Mouse (Mus musculus): ENCODE data around the gene Zfyve21.
A peak's percentile ranks its signal among the peaks of the same experiment; 100 is the strongest.

The Zfyve21 gene

DNA sequence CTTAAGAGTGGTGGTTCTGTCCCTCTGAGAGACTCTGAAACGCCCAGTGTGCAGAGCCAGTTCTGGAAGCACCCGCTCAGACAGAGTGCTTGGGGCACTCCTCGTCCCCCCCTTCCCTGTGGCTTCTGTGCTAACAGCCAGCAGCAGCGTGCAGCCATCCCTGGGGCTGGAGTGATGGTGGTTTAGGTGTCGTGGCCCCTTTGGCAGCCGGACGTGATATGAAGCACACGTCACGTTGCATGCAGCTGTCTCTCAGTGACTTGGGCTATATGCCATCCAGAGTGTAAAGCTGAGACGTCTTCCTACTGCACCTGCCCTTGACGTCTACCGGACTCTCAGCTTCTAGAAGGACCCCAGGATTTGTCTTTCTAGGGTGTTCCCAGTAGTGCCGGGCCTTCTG lies 15.5 kb upstream of the Zfyve21 start:
- no peak for DNase-seq (ENCODE audit: low read depth, low spot score)

GRCm38 (mm10) chr12:111800459-111801183 lies 13.3 kb upstream of the Zfyve21 start:
- no peak for DNase-seq (ENCODE audit: low read depth, low spot score)

- no peak for DNase-seq (ENCODE audit: low read depth, low spot score)
Measured at GRCm38 (mm10) chr12:111803538-111803937, 10.4 kb upstream of the Zfyve21 start.

DNA sequence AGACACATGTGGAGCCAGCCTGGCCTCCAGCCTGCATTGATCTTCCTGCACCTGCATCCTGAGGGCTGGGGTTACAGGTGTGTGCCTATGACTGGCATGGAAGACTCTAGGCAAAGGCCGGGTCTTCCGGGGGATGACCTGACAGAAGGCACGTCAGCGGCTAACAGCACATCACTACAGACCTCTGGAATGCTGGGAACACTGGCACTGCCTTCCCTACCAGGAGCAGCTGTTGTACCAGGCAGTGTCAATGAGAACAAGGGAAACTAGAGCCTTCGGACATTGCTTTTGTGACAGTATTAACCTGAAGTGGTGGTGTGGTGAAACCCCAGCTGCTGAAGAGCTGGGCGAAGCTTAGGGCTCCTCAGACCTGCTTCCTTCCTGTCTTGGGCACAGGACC lies 5.2 kb upstream of the Zfyve21 start:
- no peak for DNase-seq (ENCODE audit: low read depth, low spot score)

- DNase-seq (ENCODE audit: low read depth, low spot score), result peak; percentile 84
Measured at GRCm38 (mm10) chr12:111809762-111810161, 4.2 kb upstream of the Zfyve21 start.

DNA sequence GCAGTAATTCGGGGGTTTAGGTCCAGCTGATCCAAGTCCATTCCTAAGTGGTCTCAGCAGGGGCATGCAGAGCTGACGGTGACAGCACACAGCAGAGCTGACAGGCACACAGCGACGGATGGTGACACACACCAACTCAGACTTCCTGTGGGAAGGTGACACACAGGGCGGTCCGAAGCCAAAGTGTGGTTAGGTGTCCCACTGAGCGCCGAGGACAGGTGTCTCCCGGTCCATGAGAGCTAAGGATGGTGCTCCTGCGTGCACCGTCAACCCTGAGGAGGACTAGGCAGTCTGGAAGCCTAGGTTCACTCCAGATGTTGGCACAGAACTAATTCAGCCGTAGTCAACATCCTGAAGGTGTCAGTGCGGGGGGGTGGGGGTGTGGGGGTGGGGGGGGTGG lies 1.9 kb upstream of the Zfyve21 start:
- DNase-seq (ENCODE audit: low read depth, low spot score), result peak; percentile 16

DNA sequence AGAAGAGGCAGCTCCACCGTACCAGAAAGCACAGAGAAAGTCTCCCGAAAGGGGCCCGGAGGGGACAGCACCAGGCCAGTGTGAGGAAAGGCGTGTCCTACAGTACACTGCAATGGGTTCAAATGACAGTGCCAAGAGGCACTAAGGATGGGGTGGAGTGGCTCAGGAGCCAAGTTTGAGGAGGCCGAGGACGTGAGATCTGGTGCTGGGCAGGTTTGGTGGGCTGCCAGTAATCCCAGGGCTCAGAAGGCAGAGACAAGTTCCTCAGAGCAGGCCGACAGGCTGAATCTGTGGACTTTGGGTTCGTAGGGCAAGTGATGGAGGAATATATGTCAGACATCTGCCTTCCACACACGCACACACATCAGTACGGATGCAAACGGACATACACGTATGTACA lies 1.4 kb upstream of the Zfyve21 start:
- DNase-seq (ENCODE audit: low read depth, low spot score), result peak; percentile 21

GRCm38 (mm10) chr12:111813111-111813765 lies 732 bp upstream of the Zfyve21 start:
- DNase-seq (ENCODE audit: low read depth, low spot score), result no peak

DNA sequence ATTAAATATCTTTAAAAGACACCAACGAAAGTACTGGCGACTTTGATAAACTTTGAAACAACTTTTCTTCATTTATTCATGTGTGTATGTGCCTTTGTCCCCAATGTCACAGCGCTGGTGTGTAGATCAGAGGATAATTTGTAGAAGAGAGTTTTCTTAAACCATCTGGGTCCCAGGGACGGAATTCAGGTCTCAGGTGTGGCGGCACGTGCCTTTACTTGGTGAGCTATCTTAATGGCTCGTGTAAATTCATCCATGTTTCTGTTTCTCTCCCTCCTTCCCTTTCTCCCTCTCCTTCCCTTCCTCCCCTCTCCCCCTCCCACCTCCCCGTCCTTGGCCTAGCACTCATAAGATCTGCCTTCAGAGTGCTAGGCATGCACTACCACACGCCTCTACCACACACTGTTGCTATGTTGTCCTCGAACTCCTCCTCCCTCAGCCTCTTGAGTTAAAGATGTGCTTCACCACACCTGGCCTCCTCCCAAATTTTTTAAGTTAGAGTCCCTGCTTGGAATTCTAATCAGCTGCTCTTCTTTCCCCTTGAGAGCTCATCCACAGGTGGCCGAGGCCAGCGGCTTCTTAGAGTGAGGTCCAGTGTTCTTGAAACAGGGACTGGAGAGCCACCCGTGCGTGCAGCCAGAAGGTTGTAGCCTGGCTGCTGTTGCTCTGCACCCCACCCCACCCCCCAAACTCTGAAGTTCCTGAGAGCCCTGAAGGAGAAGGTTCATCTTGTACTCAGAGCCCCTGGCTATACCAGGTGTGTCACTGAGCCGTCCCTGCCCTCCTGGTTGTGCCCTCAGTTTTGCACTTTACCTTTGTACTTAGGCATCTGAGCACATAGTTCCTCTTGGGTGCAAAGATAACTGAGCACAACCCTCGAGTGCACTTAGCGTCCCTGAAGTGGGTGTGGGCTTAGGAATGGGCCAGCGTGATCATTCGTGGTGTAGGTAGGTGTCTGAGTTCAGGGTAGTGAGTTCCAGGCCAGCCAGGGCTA lies 1.1 kb downstream of the Zfyve21 start:
- no peak for DNase-seq (ENCODE audit: low read depth, low spot score)

DNA sequence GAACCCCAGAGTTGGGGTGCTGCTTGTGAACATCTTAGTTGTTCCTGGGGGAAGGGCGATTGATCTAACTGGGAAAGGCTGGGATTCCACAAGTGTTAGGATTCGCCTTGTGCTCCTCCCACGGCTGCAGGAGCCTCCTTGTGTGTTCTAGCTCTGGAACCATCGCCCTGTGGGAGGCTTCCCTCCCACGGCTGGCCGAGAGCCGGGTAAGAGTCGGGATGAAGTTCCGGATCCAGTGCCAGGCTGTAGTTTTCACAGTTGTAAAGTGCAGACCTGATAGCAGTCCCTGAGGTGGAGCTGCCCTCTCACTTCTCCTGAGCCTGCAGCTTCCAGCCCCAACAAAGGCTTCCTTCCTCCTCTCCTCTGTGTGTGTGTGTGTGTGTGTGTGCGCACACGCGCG lies 2.6 kb downstream of the Zfyve21 start:
- DNase-seq (ENCODE audit: low read depth, low spot score), result no peak

DNA sequence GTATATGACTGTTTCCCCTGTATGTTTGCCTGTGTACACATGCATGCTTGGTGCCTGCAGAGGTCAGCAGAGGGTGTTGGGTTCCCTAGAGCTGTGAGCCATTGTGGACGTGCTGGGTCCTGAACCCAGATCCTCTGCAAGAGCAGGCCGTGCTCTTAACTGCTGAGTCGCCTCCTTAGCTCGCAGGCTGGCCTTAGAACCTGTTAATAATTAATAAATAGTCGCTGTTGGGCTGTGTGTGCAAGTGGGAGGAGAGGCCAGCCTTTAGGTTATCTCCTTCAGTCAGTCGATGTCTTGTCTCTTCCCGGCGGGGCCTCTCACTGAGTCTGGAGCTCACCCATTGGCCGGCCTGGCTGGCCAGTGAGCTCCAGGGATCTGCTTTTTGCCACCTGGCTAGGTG lies 3.0 kb downstream of the Zfyve21 start:
- DNase-seq (ENCODE audit: low read depth, low spot score), result no peak

DNA sequence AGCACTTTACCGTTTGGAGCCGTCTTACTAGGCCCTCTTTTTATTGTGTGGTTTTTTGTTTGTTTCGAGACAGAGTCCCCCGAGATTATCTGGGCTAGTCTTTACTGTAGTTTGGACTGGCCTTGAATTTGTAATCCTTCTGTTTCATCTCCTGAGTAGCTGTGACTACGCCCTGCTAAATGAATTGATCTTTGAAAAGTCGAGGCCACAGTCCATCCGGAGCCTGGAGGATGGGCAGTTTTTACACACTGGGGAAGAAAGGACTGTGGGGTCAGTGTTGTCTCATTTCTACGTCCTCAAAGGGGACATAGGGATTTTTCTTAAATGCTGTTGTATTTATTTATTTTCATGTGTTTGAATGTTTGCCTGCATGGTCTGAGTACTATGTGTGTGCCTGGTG lies 4.0 kb downstream of the Zfyve21 start:
- no peak for DNase-seq (ENCODE audit: low read depth, low spot score)

- no peak for DNase-seq (ENCODE audit: low read depth, low spot score)
Measured at GRCm38 (mm10) chr12:111819936-111820335, 6.0 kb downstream of the Zfyve21 start.

DNA sequence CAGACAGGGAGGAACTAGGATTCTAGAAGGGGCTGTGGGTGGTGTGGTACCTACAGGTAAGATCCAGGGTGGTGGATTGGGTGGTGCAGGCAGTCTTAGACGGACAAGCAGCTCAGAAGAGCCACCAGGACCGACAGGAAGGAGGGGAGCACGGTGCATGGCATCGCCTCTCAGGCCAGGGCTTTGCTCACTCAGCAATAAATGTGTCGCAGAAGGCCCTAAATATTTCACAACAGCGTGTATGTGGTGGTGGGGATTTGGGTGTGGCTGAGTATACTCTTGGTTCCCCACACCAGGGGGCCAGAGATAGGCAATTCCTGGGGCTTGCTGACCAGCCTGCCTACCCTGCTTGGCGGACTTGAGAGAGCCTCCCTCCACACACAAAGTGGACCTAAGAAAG lies 6.7 kb downstream of the Zfyve21 start:
- DNase-seq (ENCODE audit: low read depth, low spot score), result no peak

DNA sequence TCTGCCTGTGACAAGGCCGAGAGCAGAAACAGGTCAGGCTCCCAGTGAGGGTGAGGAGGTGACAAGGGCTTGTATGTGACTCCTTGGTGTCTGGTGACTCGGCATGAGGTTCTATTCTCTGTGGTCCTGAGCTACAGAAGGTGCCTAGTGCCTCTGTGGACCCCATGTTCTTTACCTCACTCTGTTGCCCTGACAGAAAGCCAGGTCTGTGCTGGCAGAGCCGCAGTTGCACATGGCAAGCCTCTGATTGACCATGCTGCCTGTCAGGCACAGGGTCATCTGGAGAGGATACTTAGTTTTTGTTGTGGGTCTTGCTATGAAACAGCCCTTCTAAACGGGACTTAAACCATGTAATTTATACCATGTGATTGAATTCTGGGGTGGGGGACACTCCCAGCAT lies 8.0 kb downstream of the Zfyve21 start:
- DNase-seq (ENCODE audit: low read depth, low spot score), result no peak

DNA sequence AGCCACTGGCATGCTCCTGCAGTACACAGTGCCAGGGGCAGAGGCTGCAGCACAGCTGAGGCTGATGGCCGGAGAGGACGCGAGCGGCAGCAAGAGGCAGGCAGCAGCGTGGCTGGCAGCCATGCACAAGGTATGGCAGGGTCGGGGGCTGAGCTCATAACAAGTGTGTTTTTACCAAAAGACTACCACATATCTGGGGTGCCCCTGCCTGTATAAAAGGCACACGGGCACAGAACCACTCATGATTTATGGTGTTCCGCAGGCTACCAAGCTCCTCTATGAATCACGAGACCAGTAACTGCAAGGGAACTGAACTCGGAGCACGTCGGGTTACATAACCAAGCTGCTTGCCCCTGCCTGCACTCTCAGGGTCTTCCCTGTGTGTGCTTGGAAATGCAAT lies 13.6 kb downstream of the Zfyve21 start:
- no peak for DNase-seq (ENCODE audit: low read depth, low spot score)

- no peak for DNase-seq (ENCODE audit: low read depth, low spot score)
Measured at GRCm38 (mm10) chr12:111829447-111829846, 15.5 kb downstream of the Zfyve21 start.

- DNase-seq (ENCODE audit: low read depth, low spot score), result no peak
Measured at GRCm38 (mm10) chr12:111829954-111830353, 16.0 kb downstream of the Zfyve21 start.

GRCm38 (mm10) chr12:111830375-111830774 lies 16.4 kb downstream of the Zfyve21 start:
- DNase-seq (ENCODE audit: low read depth, low spot score), result no peak

- DNase-seq (ENCODE audit: low read depth, low spot score), result no peak
Measured at GRCm38 (mm10) chr12:111832643-111833042, 18.7 kb downstream of the Zfyve21 start.

DNA sequence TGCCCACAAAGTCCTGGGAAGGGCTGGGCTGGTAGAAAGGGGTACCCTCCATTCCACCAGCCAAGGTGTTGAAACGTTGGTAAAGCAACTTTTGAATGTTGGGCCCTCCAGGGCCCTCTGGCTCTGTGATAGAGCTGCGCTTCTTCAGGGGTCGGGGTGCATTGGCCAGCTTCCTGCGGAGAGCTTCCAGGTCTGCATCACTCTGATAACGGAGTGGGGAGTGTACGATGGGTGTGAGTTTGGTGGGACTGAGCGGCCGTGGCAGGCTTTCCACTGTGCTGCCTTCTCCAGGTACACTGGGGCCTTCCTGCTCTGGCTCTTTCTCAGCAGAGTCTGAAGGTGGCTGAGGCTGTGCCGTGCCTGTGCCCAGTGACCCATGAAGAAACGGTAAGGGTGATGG lies 19.5 kb downstream of the Zfyve21 start:
- no peak for DNase-seq (ENCODE audit: low read depth, low spot score)
